Mouse (Mus musculus): ENCODE measurements around the gene Anxa5. TPM values are rescaled to one million over a fixed set of nuclear protein-coding genes. Genes with fewer than 3 reads are reported as not detected.

Gene Anxa5
- polyA plus RNA-seq, 1 experiment: 313 TPM

DNA sequence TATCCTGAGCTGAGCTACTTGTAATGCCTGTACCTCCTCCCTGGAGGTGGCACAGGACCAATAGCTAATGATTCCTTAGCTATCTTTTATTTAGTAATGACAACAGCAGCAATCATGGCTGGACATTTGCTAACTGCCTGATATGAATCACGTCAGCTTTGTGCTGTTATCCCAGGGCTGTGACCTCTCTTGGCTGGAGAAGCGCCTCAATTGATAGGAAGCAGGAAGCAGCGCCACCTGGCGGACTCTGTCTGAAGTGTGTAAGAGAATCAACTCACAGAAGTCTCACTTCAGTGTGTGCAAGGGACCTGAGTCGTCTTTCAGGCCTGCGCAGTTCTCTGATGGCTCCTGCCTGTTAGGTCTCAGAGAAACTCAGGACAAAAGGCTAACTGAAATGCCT lies 19.7 kb upstream of the Anxa5 start:
- H3K79me2 ChIP-seq (ENCODE audit: control insufficient read depth, insufficient read depth): no peaks in the 10 kb centered on the region
- no peak overlapping the region for H3K4me3 ChIP-seq
- H3ac ChIP-seq (ENCODE audit: control insufficient read depth, insufficient read length): no peak overlapping the region
- no peak for TF ChIP-seq MYOG (IDR thresholded peaks at IDR 0.05; ENCODE audit: control insufficient read depth in 1 of 3, insufficient read depth in 1 of 3, insufficient read length in 2 of 3, low read depth in 2 of 3)
- TF ChIP-seq REST (IDR thresholded peaks at IDR 0.05; ENCODE audit: insufficient read depth, insufficient read length): no peak
- no peak for TF ChIP-seq USF1 (IDR thresholded peaks at IDR 0.05; ENCODE audit: low read depth)
- no peak for TF ChIP-seq TCF3 (IDR thresholded peaks at IDR 0.05; ENCODE audit: insufficient read length, low read depth)
- H3K4me2 ChIP-seq (ENCODE audit: low read depth): peak overlapping the region; percentile 90
- no peaks in the 10 kb centered on the region for H3K27me3 ChIP-seq (ENCODE audit: control insufficient read depth, insufficient read depth, insufficient read length)
- H3K36me3 ChIP-seq (ENCODE audit: control insufficient read depth, insufficient read depth): no peaks in the 10 kb centered on the region

DNA sequence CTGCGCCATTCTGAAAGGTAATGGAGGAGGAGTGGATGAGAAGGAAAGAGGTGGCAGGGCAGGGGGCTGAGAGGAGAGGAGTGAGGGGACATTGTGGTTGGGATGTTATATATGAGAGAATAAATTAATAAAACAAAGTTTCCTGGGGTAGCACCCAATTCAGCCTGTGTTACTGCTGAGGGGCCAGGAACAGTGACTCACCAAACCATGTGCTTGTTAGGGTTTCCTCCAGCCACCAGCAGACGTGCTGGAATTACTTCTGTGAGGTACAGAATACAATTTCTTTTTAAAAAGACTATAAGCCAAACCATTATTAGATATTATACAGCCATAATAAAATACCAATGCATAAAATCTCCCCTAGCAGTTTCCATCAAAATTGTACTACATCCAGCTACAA lies 18.9 kb upstream of the Anxa5 start:
- Histone ChIP-seq H3K36me3 (ENCODE audit: control insufficient read depth, insufficient read depth) (no peaks in the 10 kb centered on the region), H3K27me3 (ENCODE audit: control insufficient read depth, insufficient read depth, insufficient read length) (no peaks in the 10 kb centered on the region), H3K4me2 (ENCODE audit: low read depth) (peak overlapping the region; percentile 90), H3K79me2 (ENCODE audit: control insufficient read depth, insufficient read depth) (no peaks in the 10 kb centered on the region), H3K4me3 (no peak overlapping the region), H3ac (ENCODE audit: control insufficient read depth, insufficient read length) (no peak overlapping the region)
- no peak for TF ChIP-seq MYOD1 (IDR thresholded peaks at IDR 0.05; ENCODE audit: control insufficient read depth in 1 of 3, insufficient read length in 2 of 3, low read depth in 2 of 3)
- TF ChIP-seq POLR2AphosphoS2 (IDR thresholded peaks at IDR 0.05; ENCODE audit: insufficient read length, low read depth): no peak

DNA sequence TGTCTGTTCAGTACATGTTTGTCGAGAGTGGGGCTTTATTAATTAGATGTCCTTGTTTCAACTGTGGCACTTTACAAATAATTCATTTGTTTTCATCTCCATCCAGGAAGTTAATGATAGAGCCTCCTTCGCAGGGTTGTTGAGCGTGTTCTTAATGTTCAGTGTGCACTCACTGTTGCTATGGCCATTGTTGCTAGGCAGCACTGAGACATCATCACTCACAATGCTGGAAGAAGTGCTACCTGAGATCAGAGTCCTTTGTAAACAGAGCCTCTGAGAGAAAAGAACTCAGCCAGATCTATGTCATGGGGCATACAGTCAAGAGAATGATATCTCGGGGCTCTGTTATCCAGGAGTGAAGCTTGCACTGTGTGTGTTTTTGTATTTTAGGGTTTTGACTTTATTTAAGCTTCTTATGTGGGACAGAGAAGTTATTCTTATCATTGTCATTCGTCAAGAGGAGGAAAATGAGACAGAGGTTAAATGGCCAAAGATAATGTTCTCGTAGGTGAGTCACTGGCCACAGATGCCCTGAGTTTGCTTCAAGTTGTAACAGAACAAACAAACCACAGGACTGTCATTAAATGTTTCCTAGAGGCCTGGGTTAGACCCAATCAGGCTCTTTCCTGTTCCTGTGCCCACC lies 18.1 kb upstream of the Anxa5 start:
- H3K4me2 ChIP-seq (ENCODE audit: low read depth): peak overlapping the region; percentile 90
- H3K79me2 ChIP-seq (ENCODE audit: control insufficient read depth, insufficient read depth): no peaks in the 10 kb centered on the region
- H3K36me3 ChIP-seq (ENCODE audit: control insufficient read depth, insufficient read depth): no peaks in the 10 kb centered on the region
- TF ChIP-seq POLR2A (IDR thresholded peaks at IDR 0.05; ENCODE audit: insufficient read length, low read depth) (no peak), CEBPB (IDR thresholded peaks at IDR 0.05; ENCODE audit: insufficient read depth, poor library complexity, severe bottlenecking) (no peak), MYOG (IDR thresholded peaks at IDR 0.05; ENCODE audit: control insufficient read depth in 1 of 3, insufficient read depth in 1 of 3, insufficient read length in 2 of 3, low read depth in 2 of 3) (no peak), REST (IDR thresholded peaks at IDR 0.05; ENCODE audit: insufficient read depth, insufficient read length) (no peak), USF1 (IDR thresholded peaks at IDR 0.05; ENCODE audit: low read depth) (no peak), E2F4 (IDR thresholded peaks at IDR 0.05; ENCODE audit: insufficient read depth) (no peak), TCF12 (IDR thresholded peaks at IDR 0.05; ENCODE audit: insufficient read depth, poor library complexity, severe bottlenecking) (no peak), POLR2AphosphoS2 (IDR thresholded peaks at IDR 0.05; ENCODE audit: insufficient read length, low read depth) (no peak), MYOD1 (IDR thresholded peaks at IDR 0.05; ENCODE audit: control insufficient read depth in 1 of 3, insufficient read length in 2 of 3, low read depth in 2 of 3) (no peak)
- H3ac ChIP-seq (ENCODE audit: control insufficient read depth, insufficient read length): no peak overlapping the region
- no peaks in the 10 kb centered on the region for H3K27me3 ChIP-seq (ENCODE audit: control insufficient read depth, insufficient read depth, insufficient read length)
- no peak overlapping the region for H3K4me3 ChIP-seq

DNA sequence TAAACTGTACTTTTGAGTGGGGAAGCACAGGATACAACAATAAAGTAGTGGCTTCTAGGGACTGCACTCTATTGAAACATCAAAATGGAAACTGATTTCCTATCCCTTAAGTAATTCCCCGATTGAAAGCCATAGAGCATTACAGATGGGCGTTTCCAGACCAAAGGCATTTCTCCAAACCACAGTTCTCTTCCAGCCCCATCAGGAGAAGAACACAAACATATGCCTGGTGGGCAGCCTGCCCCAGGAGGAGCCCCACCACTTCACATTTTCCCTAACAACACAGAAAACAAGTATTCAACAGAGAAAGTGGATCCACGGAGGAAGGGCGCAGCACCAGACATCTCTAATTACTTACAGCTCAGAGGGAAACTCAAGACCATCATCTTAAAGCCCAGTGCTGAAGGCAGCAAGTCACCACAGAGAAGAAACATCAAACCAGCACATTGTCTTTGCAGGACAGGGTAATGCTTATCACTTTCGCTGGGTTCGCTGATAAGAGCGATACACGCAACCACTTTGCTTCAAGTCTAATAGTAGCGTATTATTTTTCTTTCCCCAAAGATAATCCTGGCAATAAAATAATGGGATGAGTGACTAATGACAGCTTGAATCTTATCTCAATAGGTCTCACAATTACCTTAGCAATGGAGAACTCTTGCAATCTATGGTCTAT lies 17.2 kb upstream of the Anxa5 start:
- no peak overlapping the region for H3ac ChIP-seq (ENCODE audit: control insufficient read depth, insufficient read length)
- no peaks in the 10 kb centered on the region for H3K27me3 ChIP-seq (ENCODE audit: control insufficient read depth, insufficient read depth, insufficient read length)
- no peak overlapping the region for H3K4me3 ChIP-seq
- H3K79me2 ChIP-seq (ENCODE audit: control insufficient read depth, insufficient read depth): no peaks in the 10 kb centered on the region
- no peak for TF ChIP-seq TCF3 (IDR thresholded peaks at IDR 0.05; ENCODE audit: insufficient read length, low read depth)
- TF ChIP-seq POLR2AphosphoS2 (IDR thresholded peaks at IDR 0.05; ENCODE audit: insufficient read length, low read depth): no peak
- no peak for TF ChIP-seq MAX (IDR thresholded peaks at IDR 0.05; ENCODE audit: low read depth)
- no peak for TF ChIP-seq MYOD1 (IDR thresholded peaks at IDR 0.05; ENCODE audit: control insufficient read depth in 1 of 3, insufficient read length in 2 of 3, low read depth in 2 of 3)
- peak overlapping the region; percentile 90 for H3K4me2 ChIP-seq (ENCODE audit: low read depth)
- H3K36me3 ChIP-seq (ENCODE audit: control insufficient read depth, insufficient read depth): no peaks in the 10 kb centered on the region

DNA sequence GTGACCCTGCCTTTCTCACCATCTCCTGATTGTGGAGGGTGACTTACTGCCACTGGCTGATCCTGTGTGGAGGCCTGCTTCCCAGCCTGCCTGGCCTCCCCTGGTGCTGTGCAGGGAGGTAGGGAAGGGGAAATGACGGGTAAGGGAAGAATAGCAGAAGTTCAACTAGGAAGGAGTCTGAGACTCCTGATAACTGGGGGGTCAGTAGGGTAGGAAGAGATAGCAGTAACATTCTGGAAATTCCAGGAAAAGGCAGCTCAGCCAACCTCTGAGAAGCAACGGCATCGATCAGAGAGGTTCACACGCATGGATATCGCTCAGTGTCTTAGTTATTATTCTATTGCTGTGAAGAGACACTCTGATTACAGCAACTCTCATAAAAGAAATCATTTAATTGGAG lies 15.8 kb upstream of the Anxa5 start:
- Histone ChIP-seq H3ac (ENCODE audit: control insufficient read depth, insufficient read length) (no peak overlapping the region), H3K27me3 (ENCODE audit: control insufficient read depth, insufficient read depth, insufficient read length) (no peaks in the 10 kb centered on the region), H3K36me3 (ENCODE audit: control insufficient read depth, insufficient read depth) (no peaks in the 10 kb centered on the region), H3K4me2 (ENCODE audit: low read depth) (no peak overlapping the region), H3K4me3 (no peak overlapping the region), H3K79me2 (ENCODE audit: control insufficient read depth, insufficient read depth) (no peaks in the 10 kb centered on the region)
- TF ChIP-seq MYOD1 (IDR thresholded peaks at IDR 0.05; ENCODE audit: control insufficient read depth in 1 of 3, insufficient read length in 2 of 3, low read depth in 2 of 3): no peak
- no peak for TF ChIP-seq TCF3 (IDR thresholded peaks at IDR 0.05; ENCODE audit: insufficient read length, low read depth)
- no peak for TF ChIP-seq MAX (IDR thresholded peaks at IDR 0.05; ENCODE audit: low read depth)
- TF ChIP-seq REST (IDR thresholded peaks at IDR 0.05; ENCODE audit: insufficient read depth, insufficient read length): no peak
- no peak for TF ChIP-seq TCF12 (IDR thresholded peaks at IDR 0.05; ENCODE audit: insufficient read depth, poor library complexity, severe bottlenecking)
- no peak for TF ChIP-seq POLR2A (IDR thresholded peaks at IDR 0.05; ENCODE audit: insufficient read length, low read depth)
- TF ChIP-seq CEBPB (IDR thresholded peaks at IDR 0.05; ENCODE audit: insufficient read depth, poor library complexity, severe bottlenecking): no peak
- TF ChIP-seq POLR2AphosphoS2 (IDR thresholded peaks at IDR 0.05; ENCODE audit: insufficient read length, low read depth): no peak
- TF ChIP-seq E2F4 (IDR thresholded peaks at IDR 0.05; ENCODE audit: insufficient read depth): no peak
- no peak for TF ChIP-seq MYOG (IDR thresholded peaks at IDR 0.05; ENCODE audit: control insufficient read depth in 1 of 3, insufficient read depth in 1 of 3, insufficient read length in 2 of 3, low read depth in 2 of 3)
- TF ChIP-seq SRF (IDR thresholded peaks at IDR 0.05; ENCODE audit: control insufficient read depth, insufficient read length, low read depth): no peak
- TF ChIP-seq USF1 (IDR thresholded peaks at IDR 0.05; ENCODE audit: low read depth): no peak

Data from myocyte (in vitro differentiated cells).